Mouse (Mus musculus) myocyte (in vitro differentiated cells): ENCODE measurements around the gene Fancd2.

Source experiments
- TCF12 ChIP-seq: IDR thresholded peaks from one replicate; pipeline ENCODE4 v1.6.1; 2011; ENCODE audit warnings: mild to moderate bottlenecking, control low read depth; ENCODE audit not compliant: poor library complexity, insufficient read depth, severe bottlenecking
- USF1 ChIP-seq: IDR thresholded peaks from one replicate; pipeline ENCODE4 v1.6.1; 2011; ENCODE audit warnings: low read depth, mild to moderate bottlenecking, control low read depth, moderate library complexity

GRCm38 (mm10) chr6:113612258-113612969 lies 80.9 kb downstream of the Fancd2 start:
- TF ChIP-seq TCF12 (no peak), USF1 (no peak)
